Mouse (Mus musculus): ENCODE data around the gene Jak2. TPM values are rescaled to one million over a fixed set of nuclear protein-coding genes. Genes with fewer than 3 reads are reported as not detected.

Jak2 gene
- polyA plus RNA-seq, 1 experiment from 2014 or later = 8.8 TPM

DNA sequence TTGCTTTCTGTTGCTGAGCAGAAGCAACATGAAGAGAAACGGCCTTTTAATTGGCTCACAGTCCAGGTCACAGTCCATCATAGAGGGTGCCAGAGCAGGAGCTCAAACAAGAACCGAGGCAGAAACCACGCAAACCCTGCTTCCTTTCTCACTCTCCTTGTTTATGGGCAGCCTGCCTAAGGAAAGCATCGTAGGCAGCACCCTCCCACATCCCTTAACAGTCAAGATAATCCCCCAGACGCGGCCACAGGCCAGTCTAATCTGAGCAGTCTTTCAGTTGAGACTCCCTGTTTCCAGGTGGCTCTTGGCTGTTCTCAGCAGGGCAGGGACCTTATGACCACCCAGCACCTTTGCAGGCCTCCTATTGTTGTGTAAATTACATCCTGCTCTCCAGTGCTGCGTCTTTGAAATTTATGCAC lies 33.8 kb downstream of the Jak2 start:
- Histone ChIP-seq H3K27ac (no peak overlapping the region), H3K9ac (no peak overlapping the region), H3K36me3 (peaks cover 23% of the 10 kb centered on the region), H3K27me3 (no peaks in the 10 kb centered on the region), H3K4me1 (no peaks in the 10 kb centered on the region), H3K4me2 (no peak overlapping the region), H3K9me3 (no peaks in the 10 kb centered on the region), H3K4me3 (no peak overlapping the region)
- 40% methylated on average over 7 of the region's 7 CpGs for WGBS
- no peak for ATAC-seq (ENCODE audit: insufficient number of reproducible peaks, low FRiP score, low TSS enrichment, low read depth)

DNA sequence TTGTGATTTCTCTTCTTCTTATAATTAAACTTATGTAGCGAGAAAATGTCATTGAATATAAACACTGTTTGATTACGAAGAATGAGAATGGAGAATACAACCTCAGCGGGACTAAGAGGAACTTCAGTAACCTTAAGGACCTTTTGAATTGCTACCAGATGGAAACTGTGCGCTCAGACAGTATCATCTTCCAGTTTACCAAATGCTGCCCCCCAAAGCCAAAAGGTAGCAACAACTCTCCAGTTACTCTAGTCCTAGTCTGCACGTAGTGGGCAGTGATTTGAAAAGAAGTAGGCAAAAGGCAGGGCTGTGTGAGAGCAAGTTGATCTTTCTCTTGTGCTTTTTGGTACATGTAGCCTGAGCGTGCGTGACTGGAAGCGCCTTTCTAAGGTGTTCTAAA lies 36.2 kb downstream of the Jak2 start:
- WGBS = 68% methylated on average over 8 of the region's 8 CpGs
- Histone ChIP-seq H3K9me3 (no peaks in the 10 kb centered on the region), H3K4me2 (no peak overlapping the region), H3K4me3 (no peak overlapping the region), H3K36me3 (peaks cover 37% of the 10 kb centered on the region), H3K9ac (no peak overlapping the region), H3K27me3 (no peaks in the 10 kb centered on the region), H3K27ac (no peak overlapping the region), H3K4me1 (no peaks in the 10 kb centered on the region)
- no peak for ATAC-seq (ENCODE audit: insufficient number of reproducible peaks, low FRiP score, low TSS enrichment, low read depth)

DNA sequence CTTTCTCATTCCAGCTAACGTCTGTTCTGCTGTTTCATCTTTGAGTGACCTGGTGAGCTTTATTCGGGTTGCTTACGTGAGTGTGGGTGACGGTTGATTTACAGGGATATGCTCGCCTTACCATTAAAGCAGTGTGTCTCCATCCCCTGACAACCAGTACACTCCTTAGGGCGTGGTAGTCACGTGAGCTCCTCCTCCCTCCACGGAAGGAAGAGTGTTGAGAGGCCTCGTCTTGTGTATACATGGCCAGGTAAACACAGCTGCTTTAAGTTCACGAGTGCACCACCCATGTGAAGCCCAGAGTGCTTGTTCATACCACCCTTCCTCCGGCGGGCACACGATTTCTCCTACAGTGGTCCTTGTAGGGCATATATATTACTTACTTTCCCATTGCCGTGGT lies 39.9 kb downstream of the Jak2 start:
- 82% methylated on average over 14 of the region's 14 CpGs for WGBS
- H3K4me3 ChIP-seq = no peak overlapping the region

DNA sequence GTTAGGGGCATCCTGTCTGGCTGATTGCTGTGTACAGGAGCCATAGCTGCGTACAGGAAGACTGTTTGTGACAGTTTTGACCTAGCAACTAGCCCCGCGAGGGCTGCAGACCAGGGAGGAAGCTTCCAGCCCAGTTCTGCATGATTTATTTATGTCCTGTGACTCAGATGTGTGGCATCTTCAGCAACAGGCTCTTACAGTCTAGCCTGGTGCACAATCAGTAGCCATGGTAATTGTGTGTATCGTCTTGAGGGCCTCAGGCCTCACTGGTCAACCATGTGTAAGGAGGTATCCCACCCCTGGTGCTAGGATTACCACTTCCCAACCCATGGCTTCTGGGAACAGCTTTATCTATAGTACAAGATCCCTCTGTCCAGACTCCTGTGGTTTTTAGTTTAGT lies 40.9 kb downstream of the Jak2 start:
- Histone ChIP-seq H3K4me3 (no peak overlapping the region), H3K9ac (no peak overlapping the region), H3K9me3 (no peaks in the 10 kb centered on the region), H3K36me3 (peaks cover 41% of the 10 kb centered on the region), H3K4me1 (no peaks in the 10 kb centered on the region), H3K27me3 (no peaks in the 10 kb centered on the region), H3K27ac (no peak overlapping the region), H3K4me2 (no peak overlapping the region)
- 77% methylated on average over 4 of the region's 4 CpGs for WGBS
- ATAC-seq (ENCODE audit: insufficient number of reproducible peaks, low FRiP score, low TSS enrichment, low read depth) = no peak

More for the DNA sequence above, 39.9 kb downstream of the Jak2 start:
- Histone ChIP-seq H3K9me3 (no peaks in the 10 kb centered on the region), H3K27me3 (no peaks in the 10 kb centered on the region), H3K36me3 (peaks cover 37% of the 10 kb centered on the region), H3K27ac (no peak overlapping the region), H3K4me1 (no peaks in the 10 kb centered on the region), H3K4me2 (no peak overlapping the region), H3K9ac (no peak overlapping the region)
- no peak for ATAC-seq (ENCODE audit: insufficient number of reproducible peaks, low FRiP score, low TSS enrichment, low read depth)

DNA sequence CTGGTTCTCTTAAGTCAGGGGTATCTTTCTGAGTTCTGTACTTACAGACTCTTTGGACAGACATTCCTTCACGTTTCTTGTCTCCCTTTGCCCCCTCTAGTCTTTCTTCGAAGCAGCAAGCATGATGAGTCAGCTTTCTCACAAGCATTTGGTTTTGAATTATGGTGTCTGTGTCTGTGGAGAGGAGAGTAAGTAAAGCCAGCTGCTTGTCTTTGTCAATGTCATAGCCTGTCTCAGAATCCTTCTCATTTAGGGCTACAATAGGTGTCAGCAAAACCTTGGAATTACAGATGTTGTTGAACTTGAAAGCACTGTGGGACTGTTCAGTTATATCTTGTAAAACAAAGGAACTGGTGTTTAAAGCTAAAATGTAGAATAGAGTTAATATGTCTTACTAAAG lies 43.1 kb downstream of the Jak2 start:
- H3K4me1 ChIP-seq = no peaks in the 10 kb centered on the region
- no peak overlapping the region for H3K4me3 ChIP-seq
- no peak overlapping the region for H3K4me2 ChIP-seq
- 46% methylated on average over 2 of the region's 2 CpGs for WGBS
- H3K36me3 ChIP-seq = peaks cover 47% of the 10 kb centered on the region
- no peaks in the 10 kb centered on the region for H3K27me3 ChIP-seq
- H3K9me3 ChIP-seq = no peaks in the 10 kb centered on the region
- no peak for ATAC-seq (ENCODE audit: insufficient number of reproducible peaks, low FRiP score, low TSS enrichment, low read depth)
- no peak overlapping the region for H3K9ac ChIP-seq
- no peak overlapping the region for H3K27ac ChIP-seq

DNA sequence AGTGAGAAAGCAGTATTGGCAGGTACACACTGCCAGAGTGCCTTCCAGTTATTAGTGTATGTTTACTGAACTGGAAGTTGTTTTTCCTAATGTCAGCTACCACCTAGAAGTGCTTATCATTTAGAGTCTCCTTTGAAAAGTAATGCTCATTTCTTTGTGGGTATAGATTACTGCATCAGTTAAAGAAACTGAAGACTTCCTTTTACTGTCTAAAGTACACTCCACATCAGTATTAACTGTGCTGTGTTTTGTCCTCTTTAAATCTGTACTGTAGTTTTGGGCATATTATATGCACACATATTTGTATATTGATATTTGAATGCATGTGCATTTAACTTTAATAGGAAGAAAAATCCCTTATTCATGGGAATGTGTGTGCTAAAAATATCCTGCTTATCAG lies 44.5 kb downstream of the Jak2 start:
- H3K36me3 ChIP-seq = peaks cover 51% of the 10 kb centered on the region
- no peak overlapping the region for H3K4me2 ChIP-seq
- no peak for ATAC-seq (ENCODE audit: insufficient number of reproducible peaks, low FRiP score, low TSS enrichment, low read depth)
- H3K27ac ChIP-seq = no peak overlapping the region
- no peaks in the 10 kb centered on the region for H3K4me1 ChIP-seq
- H3K9ac ChIP-seq = no peak overlapping the region
- H3K27me3 ChIP-seq = no peaks in the 10 kb centered on the region
- H3K4me3 ChIP-seq = no peak overlapping the region
- H3K9me3 ChIP-seq = no peaks in the 10 kb centered on the region

DNA sequence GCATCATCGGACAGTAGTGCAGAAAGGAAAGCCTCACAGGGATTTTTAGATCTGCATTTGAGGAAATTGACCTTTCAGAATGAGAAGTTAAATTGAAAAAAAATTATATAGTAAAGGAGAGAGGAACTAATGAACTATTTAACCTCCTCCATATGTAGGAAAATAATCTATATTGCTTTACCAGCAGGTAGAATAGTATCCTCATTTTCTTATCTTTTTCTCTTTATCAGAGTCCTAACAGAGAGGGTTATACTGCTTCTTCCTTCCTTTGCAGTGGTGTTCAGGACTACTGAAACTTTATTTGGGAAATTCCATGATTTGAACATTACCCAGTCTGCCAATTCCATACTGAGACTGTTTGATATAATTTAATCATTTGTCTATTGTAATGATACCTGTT lies 45.7 kb downstream of the Jak2 start:
- no peak overlapping the region for H3K27ac ChIP-seq
- no peak for ATAC-seq (ENCODE audit: insufficient number of reproducible peaks, low FRiP score, low TSS enrichment, low read depth)
- no peaks in the 10 kb centered on the region for H3K27me3 ChIP-seq
- peaks cover 46% of the 10 kb centered on the region for H3K36me3 ChIP-seq
- 96% methylated on average over 1 of the region's 1 CpGs for WGBS
- H3K4me1 ChIP-seq = no peaks in the 10 kb centered on the region
- H3K9me3 ChIP-seq = no peaks in the 10 kb centered on the region
- no peak overlapping the region for H3K4me2 ChIP-seq
- H3K4me3 ChIP-seq = no peak overlapping the region
- H3K9ac ChIP-seq = no peak overlapping the region

DNA sequence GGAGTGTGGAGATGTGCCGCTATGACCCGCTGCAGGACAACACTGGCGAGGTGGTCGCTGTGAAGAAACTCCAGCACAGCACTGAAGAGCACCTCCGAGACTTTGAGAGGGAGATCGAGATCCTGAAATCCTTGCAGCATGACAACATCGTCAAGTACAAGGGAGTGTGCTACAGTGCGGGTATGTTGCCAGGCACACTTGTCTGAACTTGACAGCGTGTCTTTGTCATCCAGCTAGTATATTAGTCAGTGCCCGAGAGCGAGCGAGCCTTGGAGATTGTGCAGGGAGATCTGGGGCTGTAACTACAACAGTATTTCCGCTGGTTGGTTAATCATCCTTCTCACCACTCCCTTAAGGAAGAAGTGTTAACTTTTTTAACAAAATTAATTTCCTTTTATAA lies 49.3 kb downstream of the Jak2 start:
- WGBS = 86% methylated on average over 13 of the region's 13 CpGs
- Histone ChIP-seq H3K27ac (no peak overlapping the region), H3K27me3 (no peaks in the 10 kb centered on the region), H3K4me1 (no peaks in the 10 kb centered on the region), H3K9ac (no peak overlapping the region), H3K9me3 (no peaks in the 10 kb centered on the region), H3K4me2 (no peak overlapping the region), H3K4me3 (no peak overlapping the region), H3K36me3 (peaks cover 39% of the 10 kb centered on the region)
- ATAC-seq (ENCODE audit: insufficient number of reproducible peaks, low FRiP score, low TSS enrichment, low read depth) = no peak

DNA sequence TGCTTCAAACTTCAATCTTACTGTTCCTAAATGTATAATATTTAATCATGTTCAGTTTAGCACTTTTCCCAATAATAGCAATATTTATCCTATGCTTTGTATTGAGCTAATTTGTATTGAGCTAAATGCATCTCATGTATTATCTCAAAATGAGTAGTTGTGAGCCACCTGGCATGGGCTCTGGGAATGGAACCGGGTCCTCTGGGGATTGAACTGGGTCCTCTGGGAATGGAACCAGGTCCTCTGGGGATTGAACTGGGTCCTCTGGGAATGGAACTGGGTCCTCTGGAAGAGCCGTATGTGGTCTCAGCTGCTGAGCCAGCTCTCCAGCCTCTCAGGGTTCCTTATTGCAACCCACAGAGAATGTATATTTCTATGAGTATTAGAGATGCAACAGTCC lies 50.5 kb downstream of the Jak2 start:
- no peak for ATAC-seq (ENCODE audit: insufficient number of reproducible peaks, low FRiP score, low TSS enrichment, low read depth)
- Histone ChIP-seq H3K27me3 (no peaks in the 10 kb centered on the region), H3K9me3 (no peaks in the 10 kb centered on the region), H3K9ac (no peak overlapping the region), H3K27ac (no peak overlapping the region), H3K36me3 (peaks cover 39% of the 10 kb centered on the region), H3K4me2 (no peak overlapping the region), H3K4me3 (no peak overlapping the region), H3K4me1 (no peaks in the 10 kb centered on the region)
- WGBS = 91% methylated on average over 2 of the region's 2 CpGs

DNA sequence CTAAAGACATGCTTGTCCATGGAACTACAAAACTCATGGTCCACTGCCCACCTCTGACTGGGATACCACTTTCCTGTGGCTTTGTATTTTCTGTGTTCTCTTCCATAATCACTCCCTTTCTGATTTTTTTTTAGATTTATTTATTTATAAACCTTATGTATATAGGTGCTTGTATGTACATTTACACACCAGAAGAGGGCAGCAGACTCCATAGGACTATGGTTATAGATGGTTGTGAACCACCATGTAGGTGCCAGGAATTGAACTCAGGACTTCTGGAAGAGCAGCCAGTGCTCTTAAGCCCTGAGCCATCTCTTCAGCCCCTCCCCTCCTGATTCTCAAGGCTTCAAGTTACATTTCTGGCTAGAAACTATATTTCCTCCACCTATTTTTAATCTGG lies 57.2 kb downstream of the Jak2 start:
- no peak for ATAC-seq (ENCODE audit: insufficient number of reproducible peaks, low FRiP score, low TSS enrichment, low read depth)
- Histone ChIP-seq H3K27me3 (no peaks in the 10 kb centered on the region), H3K4me1 (no peaks in the 10 kb centered on the region), H3K4me3 (no peak overlapping the region), H3K36me3 (peaks cover 34% of the 10 kb centered on the region), H3K27ac (no peak overlapping the region), H3K9me3 (no peaks in the 10 kb centered on the region), H3K9ac (no peak overlapping the region), H3K4me2 (no peak overlapping the region)

DNA sequence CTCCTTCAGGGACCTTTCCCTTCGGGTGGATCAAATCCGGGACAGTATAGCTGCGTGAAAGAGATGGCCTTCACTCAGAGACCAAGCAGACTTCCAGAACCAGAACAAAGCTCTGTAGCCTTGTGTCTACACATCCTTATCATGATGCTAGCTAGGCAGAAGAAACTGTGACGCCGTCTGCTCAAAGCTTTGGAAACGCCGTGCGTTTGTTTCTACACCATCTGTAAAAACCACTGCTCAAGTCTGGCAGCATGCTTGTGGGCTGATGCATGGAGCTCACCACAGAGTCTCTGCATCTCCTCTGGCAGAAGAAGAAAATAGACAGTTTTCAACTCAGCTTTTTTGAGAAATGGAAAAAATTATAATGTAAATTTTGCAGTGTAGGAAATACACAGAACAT lies 60.2 kb downstream of the Jak2 start:
- H3K9ac ChIP-seq = no peak overlapping the region
- H3K4me3 ChIP-seq = no peak overlapping the region
- no peaks in the 10 kb centered on the region for H3K27me3 ChIP-seq
- no peak overlapping the region for H3K4me2 ChIP-seq
- ATAC-seq (ENCODE audit: insufficient number of reproducible peaks, low FRiP score, low TSS enrichment, low read depth) = no peak
- no peak overlapping the region for H3K27ac ChIP-seq
- H3K9me3 ChIP-seq = peaks cover 7% of the 10 kb centered on the region; the same call in 1 of the 2 replicates
- H3K4me1 ChIP-seq = no peaks in the 10 kb centered on the region
- WGBS = 94% methylated on average over 8 of the region's 8 CpGs
- peaks cover 38% of the 10 kb centered on the region for H3K36me3 ChIP-seq

DNA sequence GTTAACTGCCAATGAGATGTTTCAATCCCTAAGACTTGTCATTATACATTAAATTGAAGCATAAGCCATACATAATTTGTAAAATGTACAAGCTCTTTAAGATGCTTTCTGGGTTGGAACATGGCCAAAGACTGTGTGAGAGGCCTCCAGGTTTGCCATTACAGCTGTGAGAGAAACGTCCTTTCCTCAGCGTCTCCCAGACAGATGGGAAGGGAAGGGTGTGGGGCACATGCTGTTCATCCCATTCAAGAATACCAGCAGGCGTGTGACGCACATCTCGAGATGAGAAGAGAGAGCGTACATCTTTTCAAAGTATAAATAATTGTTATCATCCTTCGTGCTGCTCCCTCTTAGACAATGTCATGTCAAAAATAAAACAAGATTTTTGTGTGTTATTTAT lies 61.0 kb downstream of the Jak2 start:
- Histone ChIP-seq H3K36me3 (peaks cover 31% of the 10 kb centered on the region), H3K27me3 (no peaks in the 10 kb centered on the region), H3K4me1 (no peaks in the 10 kb centered on the region), H3K4me3 (no peak overlapping the region), H3K4me2 (no peak overlapping the region), H3K27ac (no peak overlapping the region), H3K9ac (no peak overlapping the region), H3K9me3 (peaks cover 7% of the 10 kb centered on the region; the same call in 1 of the 2 replicates)
- no peak for ATAC-seq (ENCODE audit: insufficient number of reproducible peaks, low FRiP score, low TSS enrichment, low read depth)
- WGBS = 75% methylated on average over 7 of the region's 7 CpGs

DNA sequence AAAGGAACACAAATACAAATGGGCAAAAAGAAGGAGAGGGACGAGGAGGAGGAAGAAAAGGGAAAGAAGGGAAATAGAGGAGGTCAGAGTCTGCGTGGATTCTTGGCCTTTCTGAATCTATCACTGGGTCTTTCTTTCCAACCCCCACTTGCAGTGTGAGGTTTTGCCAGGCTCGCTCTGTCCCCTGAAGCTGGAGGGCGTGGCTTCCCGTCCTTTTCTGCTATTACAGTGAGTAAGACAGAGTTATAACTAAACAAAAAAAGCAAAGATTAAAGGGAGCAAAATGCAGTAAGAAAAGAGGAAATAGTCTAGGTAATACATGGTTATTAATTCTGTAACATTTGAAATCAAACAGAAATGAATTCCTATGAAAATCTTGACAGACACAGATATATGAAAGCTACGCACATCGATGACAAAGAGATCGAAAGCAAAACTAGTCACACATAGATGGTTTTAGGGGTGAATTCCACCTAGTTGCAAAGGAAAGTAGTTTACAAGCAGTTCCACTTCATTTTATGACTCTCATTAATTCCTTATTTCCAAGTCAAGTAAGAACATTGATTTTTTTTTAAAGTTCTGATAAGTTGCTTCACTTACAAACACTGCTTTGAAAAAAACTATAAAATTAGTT lies 71.9 kb downstream of the Jak2 start:
- ATAC-seq (ENCODE audit: insufficient number of reproducible peaks, low FRiP score, low TSS enrichment, low read depth) = no peak
- no peaks in the 10 kb centered on the region for H3K9me3 ChIP-seq
- no peak overlapping the region for H3K9ac ChIP-seq
- no peak overlapping the region for H3K27ac ChIP-seq
- H3K4me2 ChIP-seq = no peak overlapping the region
- H3K4me3 ChIP-seq = no peak overlapping the region
- no peaks in the 10 kb centered on the region for H3K36me3 ChIP-seq
- no peaks in the 10 kb centered on the region for H3K27me3 ChIP-seq
- H3K4me1 ChIP-seq = 0 out of 2 replicates have a peak, but pooled peaks cover 4% of the 10 kb centered on the region
- WGBS = 56% methylated on average over 8 of the region's 8 CpGs

All from limb, embryonic 15.5 days (tissue).